Mouse (Mus musculus): ENCODE data around the gene Nuak2.

DNA sequence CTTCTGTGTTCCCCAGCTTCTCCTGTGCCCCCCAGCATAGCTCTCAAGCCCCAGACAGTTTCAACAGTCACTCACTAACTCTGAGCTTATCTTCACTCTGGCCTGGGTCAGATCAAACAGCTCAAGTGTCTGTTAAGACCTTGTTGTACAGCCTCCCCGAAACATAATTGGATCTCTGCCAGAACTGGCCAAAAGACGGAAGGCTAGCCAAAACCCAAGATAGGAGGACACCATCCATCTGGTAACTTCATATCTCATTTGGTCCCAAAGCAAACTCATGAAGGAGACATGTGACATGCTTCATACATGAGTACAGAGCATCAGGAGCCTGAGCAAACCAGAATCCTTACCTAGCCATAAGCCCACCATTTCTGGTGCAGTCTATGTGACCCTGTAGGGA is 3.9 kb upstream of the Nuak2 start:
- TF ChIP-seq CTCF (IDR thresholded peaks at IDR 0.05; ENCODE audit: borderline replicate concordance, insufficient read depth, low read depth, low read length) = no peak
- no peak for TF ChIP-seq POLR2A (IDR thresholded peaks at IDR 0.05; ENCODE audit: borderline replicate concordance, insufficient read depth, low read length)

Data from cerebellum, adult 2 months (tissue).